Mouse (Mus musculus) midbrain, embryonic 11.5 days (tissue): Measurements from ENCODE around the gene Lgr4. TPM values are rescaled to one million over a fixed set of nuclear protein-coding genes. Genes with fewer than 3 reads are reported as not detected.

ENCODE experiments used
- ATAC-seq: fragments of 200-750 bp; cut with Nextera tagmentation; 2 replicates; pipeline ENCODE4 v1.8.0; 2017; ENCODE audit warnings: moderate TSS enrichment, moderate library complexity; ENCODE audit not compliant: low FRiP score
- DNase-seq: peaks from one replicate; pipeline ENCODE4 v3.0.0; 2015; ENCODE audit warnings: low spot score; ENCODE audit errors: missing footprints
- H3K27ac ChIP-seq: fragments of 300-500 bp; sonication (generic); 2 replicates; pipeline ENCODE4 v1.5.1; 2014; ENCODE audit warnings: low read depth, low read length
- H3K27me3 ChIP-seq: fragments of 300-500 bp; sonication (generic); 2 replicates; pipeline ENCODE4 v1.6.1; 2014; ENCODE audit warnings: mild to moderate bottlenecking, low read length, moderate library complexity, mixed read lengths; ENCODE audit not compliant: control insufficient read depth, insufficient read depth
- H3K36me3 ChIP-seq: fragments of 300-500 bp; sonication (generic); 2 replicates; pipeline ENCODE4 v1.6.1; 2014; ENCODE audit warnings: mild to moderate bottlenecking, low read length, moderate library complexity, mixed read lengths; ENCODE audit not compliant: control insufficient read depth, insufficient read depth
- H3K4me1 ChIP-seq: fragments of 300-500 bp; sonication (generic); 2 replicates; pipeline ENCODE4 v1.6.1; 2014; ENCODE audit warnings: low read length; ENCODE audit not compliant: control insufficient read depth, insufficient read depth
- H3K4me2 ChIP-seq: fragments of 300-500 bp; sonication (generic); 2 replicates; pipeline ENCODE4 v1.6.1; 2014; ENCODE audit warnings: mild to moderate bottlenecking, moderate library complexity
- H3K4me3 ChIP-seq: fragments of 300-500 bp; sonication (generic); 2 replicates; pipeline ENCODE4 v1.5.1; 2014; ENCODE audit warnings: low read depth, low read length
- H3K9ac ChIP-seq: fragments of 300-500 bp; sonication (generic); 2 replicates; pipeline ENCODE4 v1.6.1; 2014; ENCODE audit warnings: low read length
- H3K9me3 ChIP-seq: fragments of 300-500 bp; sonication (generic); 2 replicates; pipeline ENCODE4 v1.6.1; 2016; ENCODE audit warnings: low read length; ENCODE audit not compliant: control insufficient read depth
- WGBS: fragments of 180-500 bp; shearing (Covaris S2); extraction: QIAGEN DNeasy Blood & Tissue Kit; methylation state at CpG from one replicate; pipeline ENCODE4 v1.1.7; 2014; 5-methylcytosine and 5-hydroxymethylcytosine counted together
- polyA plus RNA-seq: library from polyadenylated mRNA; unstranded; fragments of >200 nt; fragmentation: Nextera tagmentation; extraction: Ambion mirVana; gene quantifications from 2 replicates; pipeline ENCODE4 v1.2.1, GENCODE M21; 2014

Lgr4 gene
- polyA plus RNA-seq, 1 experiment from 2014 or later: 15.8 TPM

DNA sequence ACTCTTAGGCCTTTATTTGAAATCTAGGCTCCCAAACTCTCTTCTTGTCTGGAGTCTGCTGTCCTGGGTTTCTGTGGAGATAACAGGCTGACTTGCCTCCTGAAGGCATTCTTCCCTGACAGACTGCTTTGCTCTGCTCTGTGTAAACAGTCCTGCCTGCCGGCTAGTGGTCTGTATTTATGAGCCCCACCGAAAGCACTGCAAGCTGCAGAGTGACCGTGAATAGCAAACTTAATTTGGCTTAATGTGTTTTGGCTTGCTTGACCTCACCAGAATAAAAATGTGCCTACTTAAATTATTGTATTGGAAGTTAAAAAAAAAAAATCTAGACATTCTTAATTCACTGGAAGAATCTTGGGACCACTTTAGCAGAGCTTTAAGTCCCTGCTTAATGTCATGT lies 71.7 kb downstream of the Lgr4 start:
- WGBS: 2% methylated on average over 3 of the region's 3 CpGs
- H3K36me3 ChIP-seq: no peaks in the 10 kb centered on the region
- H3K9me3 ChIP-seq: no peaks in the 10 kb centered on the region
- peaks cover 20% of the 10 kb centered on the region for H3K4me1 ChIP-seq
- peak overlapping the region; percentile 1; the same call in 1 of the 2 replicates for H3K4me2 ChIP-seq
- H3K27ac ChIP-seq: peak overlapping the region; percentile 48; the same call in 1 of the 2 replicates
- H3K4me3 ChIP-seq: no peak overlapping the region
- H3K27me3 ChIP-seq: no peaks in the 10 kb centered on the region
- no peak overlapping the region for H3K9ac ChIP-seq
- ATAC-seq (peak; percentile 80), DNase-seq (peak; percentile 88)

DNA sequence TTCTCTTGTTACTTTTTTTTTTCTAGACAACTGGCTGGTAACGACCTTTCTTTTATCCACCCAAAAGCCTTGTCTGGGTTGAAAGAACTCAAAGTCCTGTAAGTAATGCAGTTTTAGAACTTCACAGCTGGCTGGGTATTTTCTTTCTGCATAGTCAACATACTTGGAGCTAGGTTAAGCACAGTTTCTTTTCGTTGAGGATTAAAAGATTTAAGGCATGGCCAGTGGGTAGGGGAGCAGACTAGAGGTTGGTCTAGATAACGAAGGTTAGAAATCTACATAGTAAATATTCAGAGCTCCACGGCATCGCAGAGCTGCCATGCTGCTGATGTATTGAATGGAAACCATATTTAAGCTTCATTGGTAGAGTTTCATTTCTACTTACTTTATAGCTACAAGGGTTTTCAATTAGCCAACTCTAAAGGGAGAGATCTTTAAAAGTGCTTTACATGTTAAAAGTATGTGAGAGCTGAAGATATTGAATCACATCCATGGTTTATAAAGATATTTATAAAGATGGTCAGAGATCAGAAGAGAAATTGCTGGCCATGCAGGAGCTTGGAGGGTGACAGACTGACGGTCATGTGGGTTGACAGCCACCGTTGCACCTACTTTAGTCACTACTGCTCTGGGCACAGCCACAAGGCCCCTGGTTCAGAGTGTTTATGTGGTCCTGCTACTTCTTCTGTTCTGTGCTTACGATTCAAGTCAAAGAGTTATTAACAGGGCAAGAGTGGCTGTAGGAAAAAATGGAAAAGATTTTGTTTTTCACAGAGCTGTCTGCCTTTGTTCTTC lies 72.4 kb downstream of the Lgr4 start:
- Histone ChIP-seq H3K4me2 (peak overlapping the region; percentile 12; the same call in 1 of the 2 replicates), H3K27ac (no peak overlapping the region; the same call in 1 of the 2 replicates), H3K4me1 (peaks cover 20% of the 10 kb centered on the region), H3K4me3 (no peak overlapping the region), H3K9ac (no peak overlapping the region), H3K9me3 (no peaks in the 10 kb centered on the region), H3K27me3 (no peaks in the 10 kb centered on the region), H3K36me3 (no peaks in the 10 kb centered on the region)
- 31% methylated on average over 8 of the region's 8 CpGs for WGBS
- DNase-seq: peak; percentile 88
- peak; percentile 51; the same call in 1 of the 2 replicates for ATAC-seq

DNA sequence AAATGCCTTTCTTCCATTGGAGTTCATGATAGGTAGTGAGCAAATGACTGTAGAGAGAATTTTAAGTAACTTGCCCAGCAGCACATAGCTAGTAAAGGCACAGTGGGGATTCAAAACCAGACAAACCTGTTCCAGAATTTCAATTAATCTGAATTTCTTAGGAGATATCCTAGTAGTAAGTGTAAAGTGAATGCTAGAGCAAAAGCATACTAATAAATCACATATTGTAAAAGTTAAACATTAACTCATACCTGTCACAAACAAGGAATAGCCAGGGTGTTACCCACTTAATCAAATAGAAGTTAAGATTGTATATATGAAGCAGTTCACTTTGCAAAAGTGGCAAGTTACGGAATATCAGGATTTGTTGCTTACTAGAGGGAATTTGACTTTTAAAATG lies 74.3 kb downstream of the Lgr4 start:
- Histone ChIP-seq H3K4me2 (no peak overlapping the region), H3K27ac (no peak overlapping the region), H3K9me3 (no peaks in the 10 kb centered on the region), H3K4me1 (peaks cover 18% of the 10 kb centered on the region), H3K9ac (no peak overlapping the region), H3K4me3 (no peak overlapping the region), H3K36me3 (no peaks in the 10 kb centered on the region), H3K27me3 (no peaks in the 10 kb centered on the region)
- ATAC-seq (no peak), DNase-seq (no peak)
- 89% methylated on average over 1 of the region's 1 CpGs for WGBS

DNA sequence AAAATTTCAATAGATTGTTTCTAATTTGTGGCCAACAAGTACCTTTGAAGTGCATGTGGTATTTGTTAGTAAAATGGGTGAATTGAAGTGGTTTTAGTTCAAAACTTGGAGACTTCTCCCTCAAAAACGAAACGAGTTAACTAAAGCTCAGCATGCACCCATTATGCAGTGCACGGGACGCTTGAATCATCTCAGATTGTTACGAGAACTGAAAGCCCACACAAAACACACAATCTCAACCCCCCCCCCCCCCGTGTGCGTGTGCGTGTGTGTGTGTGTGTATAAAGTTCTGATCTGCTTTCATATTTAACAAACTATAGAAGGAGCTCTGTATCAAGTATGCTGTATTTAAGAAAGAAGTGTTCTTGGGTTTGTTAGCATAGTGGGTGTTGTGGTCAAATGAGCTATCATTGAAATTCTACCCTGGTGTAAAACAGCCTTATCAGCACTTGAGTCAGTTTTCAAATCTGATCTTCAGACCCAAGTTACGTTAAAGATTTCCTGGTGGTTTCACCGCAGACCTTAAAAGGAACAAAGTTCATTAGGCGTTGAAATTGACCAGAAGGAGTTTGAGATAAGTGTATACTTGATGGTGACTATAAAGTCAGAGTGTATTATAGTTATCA lies 75.1 kb downstream of the Lgr4 start:
- H3K9me3 ChIP-seq: no peaks in the 10 kb centered on the region
- no peak overlapping the region for H3K9ac ChIP-seq
- peaks cover 18% of the 10 kb centered on the region for H3K4me1 ChIP-seq
- ATAC-seq (no peak), DNase-seq (no peak)
- no peak overlapping the region for H3K27ac ChIP-seq
- no peaks in the 10 kb centered on the region for H3K36me3 ChIP-seq
- H3K4me3 ChIP-seq: no peak overlapping the region
- WGBS: 38% methylated on average over 11 of the region's 11 CpGs
- H3K27me3 ChIP-seq: no peaks in the 10 kb centered on the region
- H3K4me2 ChIP-seq: no peak overlapping the region

DNA sequence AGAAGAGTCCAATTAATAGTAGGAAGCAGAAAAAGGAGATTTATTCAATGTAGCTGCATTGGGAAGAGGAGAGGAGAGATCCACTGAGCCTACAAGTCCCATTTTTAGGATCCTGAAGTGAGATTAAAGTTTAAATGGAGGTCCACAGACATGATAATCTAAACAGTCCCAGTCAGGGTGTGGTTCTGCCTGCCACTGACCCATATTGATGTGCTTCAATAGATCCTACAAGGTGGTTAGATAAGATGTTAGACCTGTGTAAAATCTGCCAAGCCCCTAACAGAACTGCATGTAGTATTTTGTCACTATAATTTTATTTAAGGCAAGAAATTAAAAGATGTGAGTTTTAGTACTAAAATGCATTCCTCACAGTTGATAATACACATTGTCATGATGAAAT lies 76.0 kb downstream of the Lgr4 start:
- peaks cover 11% of the 10 kb centered on the region for H3K4me1 ChIP-seq

GRCm38 (mm10) chr2:109995061-109995460 lies 77.6 kb downstream of the Lgr4 start:
- no peaks in the 10 kb centered on the region for H3K27me3 ChIP-seq
- no peak overlapping the region for H3K4me3 ChIP-seq
- DNase-seq (no peak), ATAC-seq (no peak)
- H3K9ac ChIP-seq: no peak overlapping the region
- no peaks in the 10 kb centered on the region; the same call in none of the 2 replicates for H3K4me1 ChIP-seq
- 0 out of 2 replicates have a peak, but pooled peaks cover 2% of the 10 kb centered on the region for H3K36me3 ChIP-seq
- H3K27ac ChIP-seq: no peak overlapping the region
- H3K4me2 ChIP-seq: no peak overlapping the region
- no peaks in the 10 kb centered on the region for H3K9me3 ChIP-seq
- WGBS: 79% methylated on average over 2 of the region's 2 CpGs

More for the DNA sequence above, 76.0 kb downstream of the Lgr4 start:
- no peak overlapping the region for H3K4me2 ChIP-seq
- no peaks in the 10 kb centered on the region for H3K27me3 ChIP-seq
- H3K27ac ChIP-seq: no peak overlapping the region
- no peak for ATAC-seq
- no peak for DNase-seq
- no peaks in the 10 kb centered on the region for H3K36me3 ChIP-seq
- H3K4me3 ChIP-seq: no peak overlapping the region
- no peak overlapping the region for H3K9ac ChIP-seq
- no peaks in the 10 kb centered on the region for H3K9me3 ChIP-seq

DNA sequence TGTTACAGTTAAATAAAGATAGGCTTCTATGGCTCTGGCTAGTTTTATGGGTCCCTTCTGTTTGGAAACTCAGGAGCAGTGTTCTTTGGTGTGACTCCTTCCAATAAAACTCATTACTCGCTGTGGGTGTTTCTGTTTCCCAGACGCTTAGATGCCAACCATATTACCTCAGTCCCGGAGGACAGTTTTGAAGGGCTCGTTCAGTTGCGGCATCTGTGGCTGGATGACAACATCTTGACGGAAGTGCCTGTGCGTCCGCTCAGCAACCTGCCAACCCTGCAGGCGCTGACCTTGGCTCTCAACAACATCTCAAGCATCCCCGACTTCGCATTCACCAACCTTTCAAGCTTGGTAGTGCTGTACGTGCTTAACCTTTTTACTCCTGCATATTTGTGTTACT lies 79.0 kb downstream of the Lgr4 start:
- no peak for DNase-seq
- H3K4me3 ChIP-seq: no peak overlapping the region
- H3K9ac ChIP-seq: no peak overlapping the region
- 82% methylated on average over 12 of the region's 12 CpGs for WGBS
- H3K36me3 ChIP-seq: 0 out of 2 replicates have a peak, but pooled peaks cover 2% of the 10 kb centered on the region
- H3K9me3 ChIP-seq: no peaks in the 10 kb centered on the region
- no peaks in the 10 kb centered on the region for H3K27me3 ChIP-seq
- H3K4me2 ChIP-seq: no peak overlapping the region
- no peak for ATAC-seq
- H3K27ac ChIP-seq: no peak overlapping the region
- H3K4me1 ChIP-seq: no peaks in the 10 kb centered on the region; the same call in 1 of the 2 replicates

DNA sequence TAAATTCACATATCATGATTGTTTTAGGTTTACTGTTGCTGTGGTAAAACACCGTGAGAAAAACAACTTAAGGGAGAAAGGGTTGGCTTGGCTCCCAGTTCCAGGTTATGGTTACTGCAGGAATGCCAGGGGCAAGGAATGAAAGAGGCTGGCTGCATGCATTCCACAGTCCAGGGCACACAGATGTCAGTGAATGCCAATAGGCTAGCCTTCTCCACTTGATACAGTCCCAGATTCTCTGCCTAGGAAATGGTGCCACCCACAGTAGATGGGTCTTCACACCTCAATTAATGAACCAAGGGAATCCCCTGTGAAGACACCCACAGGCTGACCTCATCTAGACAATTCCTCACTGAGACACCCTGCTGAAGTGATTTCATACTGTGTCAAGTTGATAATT lies 87.2 kb downstream of the Lgr4 start:
- 88% methylated on average over 1 of the region's 1 CpGs for WGBS
- peak; percentile 62 for DNase-seq
- Histone ChIP-seq H3K4me1 (no peaks in the 10 kb centered on the region), H3K9ac (no peak overlapping the region), H3K4me3 (no peak overlapping the region), H3K27me3 (no peaks in the 10 kb centered on the region), H3K36me3 (no peaks in the 10 kb centered on the region), H3K9me3 (no peaks in the 10 kb centered on the region), H3K4me2 (no peak overlapping the region), H3K27ac (no peak overlapping the region)
- ATAC-seq: 0 out of 2 replicates have a peak, but pooled peaks have one; percentile 22

GRCm38 (mm10) chr2:110005164-110005563 lies 87.7 kb downstream of the Lgr4 start:
- 80% methylated on average over 3 of the region's 3 CpGs for WGBS
- Histone ChIP-seq H3K9me3 (no peaks in the 10 kb centered on the region), H3K9ac (no peak overlapping the region), H3K27me3 (no peaks in the 10 kb centered on the region), H3K27ac (no peak overlapping the region), H3K4me1 (no peaks in the 10 kb centered on the region), H3K36me3 (no peaks in the 10 kb centered on the region), H3K4me3 (no peak overlapping the region), H3K4me2 (no peak overlapping the region)
- DNase-seq: peak; percentile 65
- ATAC-seq: no peak
